ENCODE assay signal across 23 mouse cellular contexts in the genomic region with DNA sequence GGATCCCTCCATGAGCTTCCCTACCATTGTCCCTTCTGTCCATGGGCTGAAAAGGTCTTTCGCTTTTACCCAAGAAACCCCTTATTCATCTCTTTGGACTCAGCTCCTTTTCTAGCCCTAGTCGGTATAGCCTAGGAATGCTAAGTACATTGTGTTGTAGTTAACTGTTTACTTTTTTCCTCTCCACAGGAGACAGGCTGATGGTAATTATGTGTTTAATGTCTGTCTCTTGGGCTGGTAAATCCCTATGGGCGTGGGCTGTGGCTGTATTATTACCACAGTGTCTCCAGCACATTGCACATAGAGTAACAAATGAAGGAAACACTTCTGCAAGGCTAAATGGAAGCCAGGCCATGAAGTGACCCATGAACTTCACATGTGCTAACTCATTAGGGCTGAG. TPM values are rescaled to one million over a fixed set of nuclear protein-coding genes. Genes with fewer than 3 reads are reported as not detected.
A peak's percentile ranks its signal among the peaks of the same experiment; 100 is the strongest.
DNase-seq lines count a peak whose midpoint lies in the region; ATAC-seq and TF ChIP-seq lines count a peak whose summit lies in the region.
"Had no signal": no experiment of that assay in that cellular context is flagged by ENCODE, and none has a peak within 500 bp of the region (broad histone marks: within the 10 kb centered on the region; RNA-seq: fewer than 3 reads in every experiment).

No protein-coding gene starts in this region.

- no peak for TF ChIP-seq CTCF in liver, postnatal 0 days (IDR thresholded peaks at IDR 0.05; ENCODE audit: low read depth)

- H3K4me2 ChIP-seq in intestine, embryonic 14.5 days (ENCODE audit: low read length), result no peak overlapping the region
- no peak overlapping the region for H3K4me2 ChIP-seq in intestine, embryonic 16.5 days (ENCODE audit: low read depth, low read length)
- H3K4me2 ChIP-seq in liver, embryonic 11.5 days, result no peak overlapping the region
- H3K4me2 ChIP-seq in liver, postnatal 0 days (ENCODE audit: low read depth, low read length), result no peak overlapping the region
- H3K4me2 ChIP-seq: embryonic facial prominence, embryonic 13.5 days; embryonic facial prominence, embryonic 15.5 days; forebrain, embryonic 12.5 days had no signal

- no peaks in the 10 kb centered on the region for H3K36me3 ChIP-seq in intestine, embryonic 14.5 days (ENCODE audit: control insufficient read depth, insufficient read depth, low read length)
- H3K36me3 ChIP-seq in intestine, embryonic 16.5 days (ENCODE audit: control insufficient read depth, insufficient read depth, low read length), result no peaks in the 10 kb centered on the region
- no peaks in the 10 kb centered on the region for H3K36me3 ChIP-seq in liver, embryonic 11.5 days (ENCODE audit: control insufficient read depth, insufficient read depth, low read length)
- no peaks in the 10 kb centered on the region for H3K36me3 ChIP-seq in liver, postnatal 0 days (replicated peaks; ENCODE audit: insufficient read depth, low read length)
- no peaks in the 10 kb centered on the region for H3K36me3 ChIP-seq in forebrain, embryonic 10.5 days (replicated peaks)
- H3K36me3 ChIP-seq: embryonic facial prominence, embryonic 13.5 days; embryonic facial prominence, embryonic 15.5 days; forebrain, embryonic 12.5 days had no signal

- no peaks in the 10 kb centered on the region for H3K9me3 ChIP-seq in intestine, embryonic 14.5 days (ENCODE audit: control insufficient read depth, low read length)
- H3K9me3 ChIP-seq in intestine, embryonic 16.5 days (ENCODE audit: control insufficient read depth, low read length), result no peaks in the 10 kb centered on the region
- no peaks in the 10 kb centered on the region for H3K9me3 ChIP-seq in liver, embryonic 11.5 days (ENCODE audit: control insufficient read depth, low read length)
- H3K9me3 ChIP-seq in liver, postnatal 0 days (ENCODE audit: low read length), result no peaks in the 10 kb centered on the region
- no peaks in the 10 kb centered on the region for H3K9me3 ChIP-seq in forebrain, embryonic 10.5 days
- H3K9me3 ChIP-seq: embryonic facial prominence, embryonic 13.5 days; embryonic facial prominence, embryonic 15.5 days; forebrain, embryonic 12.5 days had no signal

- H3K27me3 ChIP-seq in intestine, embryonic 14.5 days (replicated peaks; ENCODE audit: control insufficient read depth, insufficient read depth, low read length), result no peaks in the 10 kb centered on the region
- H3K27me3 ChIP-seq in intestine, embryonic 16.5 days (replicated peaks; ENCODE audit: control insufficient read depth, insufficient read depth, low read length), result no peaks in the 10 kb centered on the region
- H3K27me3 ChIP-seq in liver, embryonic 11.5 days (replicated peaks; ENCODE audit: control insufficient read depth, insufficient read depth, low read length), result no peaks in the 10 kb centered on the region
- H3K27me3 ChIP-seq in liver, postnatal 0 days (ENCODE audit: insufficient read depth, low read length), result no peaks in the 10 kb centered on the region
- H3K27me3 ChIP-seq in forebrain, embryonic 10.5 days (ENCODE audit: poor library complexity, severe bottlenecking), result no peaks in the 10 kb centered on the region
- H3K27me3 ChIP-seq: embryonic facial prominence, embryonic 13.5 days; embryonic facial prominence, embryonic 15.5 days; forebrain, embryonic 12.5 days had no signal

- WGBS in intestine, embryonic 14.5 days, result 77% methylated on average over 3 of the region's 3 CpGs
- 76% methylated on average over 3 of the region's 3 CpGs for WGBS in intestine, embryonic 16.5 days
- WGBS in liver, embryonic 11.5 days, result 69% methylated on average over 3 of the region's 3 CpGs
- 74% methylated on average over 3 of the region's 3 CpGs for WGBS in liver, postnatal 0 days (ENCODE audit: insufficient replicate concordance)
- WGBS in forebrain, embryonic 10.5 days, result 76% methylated on average over 3 of the region's 3 CpGs

- DNase-seq in intestine, embryonic 14.5 days (ENCODE audit: low spot score), result peak; percentile 10
- peak; percentile 15 for DNase-seq in liver, embryonic 11.5 days (ENCODE audit: low spot score)
- DNase-seq in liver, postnatal 0 days, result no peak
- peak; percentile 69 for DNase-seq in ZHBTc4 (ENCODE audit: low read depth, low spot score)
- DNase-seq in forebrain, embryonic 10.5 days (ENCODE audit: extremely low spot score, low spot score), result no peak
- DNase-seq in thymus, postnatal 10 days (ENCODE audit: low spot score in 2 of 2), result no peak
- DNase-seq: adrenal gland, adult 2 months; adrenal gland, postnatal 10 days; adrenal gland, postnatal 25 days; cerebellum, adult 11 months; cerebellum, adult 18-20 months; cerebellum, adult 8-10 months; cerebellum, adult 9-11 months; cerebellum, postnatal 14 days; cerebellum, postnatal 36 days; embryo, embryonic 11 days had no signal

- H3K9ac ChIP-seq in intestine, embryonic 14.5 days (ENCODE audit: low read length), result no peak overlapping the region
- H3K9ac ChIP-seq in intestine, embryonic 16.5 days (ENCODE audit: low read depth, low read length), result no peak overlapping the region
- H3K9ac ChIP-seq in liver, embryonic 11.5 days (ENCODE audit: low read depth, low read length), result no peak overlapping the region
- no peak overlapping the region for H3K9ac ChIP-seq in liver, postnatal 0 days (replicated peaks)
- H3K9ac ChIP-seq: embryonic facial prominence, embryonic 13.5 days; embryonic facial prominence, embryonic 15.5 days; forebrain, embryonic 12.5 days had no signal

- no peak overlapping the region for H3K4me3 ChIP-seq in intestine, embryonic 14.5 days (ENCODE audit: low read depth, low read length)
- no peak overlapping the region for H3K4me3 ChIP-seq in intestine, embryonic 16.5 days (ENCODE audit: low read length)
- H3K4me3 ChIP-seq in liver, embryonic 11.5 days (ENCODE audit: low read depth, low read length), result no peak overlapping the region
- H3K4me3 ChIP-seq in liver, postnatal 0 days (ENCODE audit: low read depth, low read length), result no peak overlapping the region
- no peak overlapping the region for H3K4me3 ChIP-seq in forebrain, embryonic 10.5 days
- H3K4me3 ChIP-seq: embryonic facial prominence, embryonic 13.5 days; embryonic facial prominence, embryonic 15.5 days; erythroblast, embryonic 14.5 days; forebrain, embryonic 12.5 days had no signal

- no peaks in the 10 kb centered on the region for H3K4me1 ChIP-seq in intestine, embryonic 14.5 days (replicated peaks; ENCODE audit: control insufficient read depth, insufficient read depth, low read length)
- H3K4me1 ChIP-seq in intestine, embryonic 16.5 days (ENCODE audit: control insufficient read depth, insufficient read depth, low read length), result no peaks in the 10 kb centered on the region
- no peaks in the 10 kb centered on the region for H3K4me1 ChIP-seq in liver, embryonic 11.5 days (replicated peaks; ENCODE audit: control insufficient read depth, insufficient read depth, low read length)
- no peaks in the 10 kb centered on the region for H3K4me1 ChIP-seq in liver, postnatal 0 days (ENCODE audit: insufficient read depth)
- H3K4me1 ChIP-seq in forebrain, embryonic 10.5 days, result no peaks in the 10 kb centered on the region
- H3K4me1 ChIP-seq: embryonic facial prominence, embryonic 13.5 days; embryonic facial prominence, embryonic 15.5 days; forebrain, embryonic 12.5 days had no signal

- no peak overlapping the region for H3K27ac ChIP-seq in intestine, embryonic 14.5 days (ENCODE audit: low read depth)
- H3K27ac ChIP-seq in intestine, embryonic 16.5 days (ENCODE audit: low read length), result no peak overlapping the region
- no peak overlapping the region for H3K27ac ChIP-seq in liver, embryonic 11.5 days (ENCODE audit: low read depth, low read length)
- H3K27ac ChIP-seq in liver, postnatal 0 days (ENCODE audit: low read depth), result no peak overlapping the region
- H3K27ac ChIP-seq in forebrain, embryonic 10.5 days, result no peak overlapping the region
- H3K27ac ChIP-seq: embryonic facial prominence, embryonic 13.5 days; embryonic facial prominence, embryonic 15.5 days; forebrain, embryonic 12.5 days had no signal

- no peak for TF ChIP-seq EP300 in liver, postnatal 0 days (IDR thresholded peaks at IDR 0.05; ENCODE audit: low read depth)

- no peak for ATAC-seq in intestine, embryonic 14.5 days (replicated peaks; ENCODE audit: low FRiP score, low TSS enrichment, low read depth)
- no peak for ATAC-seq in intestine, embryonic 16.5 days
- ATAC-seq in liver, embryonic 11.5 days (replicated peaks; ENCODE audit: low FRiP score), result no peak
- ATAC-seq in liver, postnatal 0 days, result no peak
- ATAC-seq: forebrain, embryonic 14.5 days; forebrain, embryonic 16.5 days had no signal

RNA-seq across cellular contexts. Expression of gene Dglucy, which starts 35.8 kb away (rescaled TPM):
- 1.5 and 2.4 TPM in 2 replicates for polyA plus RNA-seq in intestine, embryonic 14.5 days (2014; fragmentation: Nextera tagmentation; extraction: Ambion mirVana)
- polyA plus RNA-seq in intestine, embryonic 16.5 days (2015; fragmentation: Nextera tagmentation; extraction: Ambion mirVana), result 2.6 TPM in 2 replicates
- polyA plus RNA-seq in liver, embryonic 11.5 days (2014; fragmentation: Nextera tagmentation; extraction: Ambion mirVana), result 0.14 and 0.38 TPM in 2 replicates
- polyA plus RNA-seq in liver, postnatal 0 days (2015; fragmentation: Nextera tagmentation; extraction: Ambion mirVana), result 1.8 and 1.9 TPM in 2 replicates
- 0.14 and 0.16 TPM in 2 replicates for polyA plus RNA-seq in forebrain, embryonic 10.5 days (2016; fragmentation: Nextera tagmentation; extraction: Ambion mirVana)
- polyA plus RNA-seq: erythroblast, embryonic 14.5 days had no signal

Comparison
In these comparisons a context has a peak if more than half of its experiments do, and no peak if none do; other contexts are left out.
1. DNase-seq: peak in intestine, embryonic 14.5 days (single experiment), liver, embryonic 11.5 days (single experiment) and ZHBTc4 (single experiment); none in liver, postnatal 0 days (single experiment), forebrain, embryonic 10.5 days (single experiment) and thymus, postnatal 10 days (0 of 2).